Mouse (Mus musculus): ENCODE data around the gene Tmem54. TPM values are rescaled to one million over a fixed set of nuclear protein-coding genes. Genes with fewer than 3 reads are reported as not detected.
A peak's percentile ranks its signal among the peaks of the same experiment; 100 is the strongest.

Gene Tmem54
- polyA plus RNA-seq, 1 experiment, result 0.18 TPM

GRCm38 (mm10) chr4:129120520-129121445, 15.4 kb downstream of the Tmem54 start:
- H3K79me2 ChIP-seq (ENCODE audit: control insufficient read depth, insufficient read depth), result no peaks in the 10 kb centered on the region
- H3ac ChIP-seq (ENCODE audit: control insufficient read depth, insufficient read length, low read depth), result no peak overlapping the region
- H3K79me3 ChIP-seq (ENCODE audit: low read depth), result no peaks in the 10 kb centered on the region
- no peak overlapping the region for H3K4me3 ChIP-seq (ENCODE audit: insufficient read depth, poor library complexity, severe bottlenecking)
- H3K27me3 ChIP-seq (ENCODE audit: control insufficient read depth, insufficient read depth, insufficient read length), result peaks cover 61% of the 10 kb centered on the region
- TF ChIP-seq CTCF (IDR thresholded peaks at IDR 0.05; ENCODE audit: control insufficient read depth, insufficient read depth, insufficient read length), result peak; percentile 38
- no peak for TF ChIP-seq MAX (IDR thresholded peaks at IDR 0.05)
- TF ChIP-seq USF1 (IDR thresholded peaks at IDR 0.05; ENCODE audit: low read depth), result no peak
- TF ChIP-seq FOSL1 (IDR thresholded peaks at IDR 0.05; ENCODE audit: insufficient read depth, low read length, poor library complexity, severe bottlenecking), result no peak
- TF ChIP-seq CEBPB (IDR thresholded peaks at IDR 0.05; ENCODE audit: low read depth), result no peak
- no peaks in the 10 kb centered on the region for H3K36me3 ChIP-seq (ENCODE audit: control insufficient read depth, insufficient read depth)

- no peaks in the 10 kb centered on the region for H3K79me3 ChIP-seq (ENCODE audit: low read depth)
- H3K27me3 ChIP-seq (ENCODE audit: control insufficient read depth, insufficient read depth, insufficient read length), result peaks cover 61% of the 10 kb centered on the region
- H3K4me3 ChIP-seq (ENCODE audit: insufficient read depth, poor library complexity, severe bottlenecking), result no peak within 1 kb of the TSS
- TF ChIP-seq FOSL1 (IDR thresholded peaks at IDR 0.05; ENCODE audit: insufficient read depth, low read length, poor library complexity, severe bottlenecking) (no peak), MAX (IDR thresholded peaks at IDR 0.05) (no peak), MYOD1 (IDR thresholded peaks at IDR 0.05; ENCODE audit: control insufficient read depth, insufficient read length, low read depth) (no peak), CTCF (IDR thresholded peaks at IDR 0.05; ENCODE audit: control insufficient read depth, insufficient read depth, insufficient read length) (no peak), MYOG (IDR thresholded peaks at IDR 0.05; ENCODE audit: control insufficient read depth, extremely low read depth, insufficient read length) (no peak), CEBPB (IDR thresholded peaks at IDR 0.05; ENCODE audit: low read depth) (no peak), USF1 (IDR thresholded peaks at IDR 0.05; ENCODE audit: low read depth) (no peak)
- H3K36me3 ChIP-seq (ENCODE audit: control insufficient read depth, insufficient read depth), result no peaks in the 10 kb centered on the region
- H3ac ChIP-seq (ENCODE audit: control insufficient read depth, insufficient read length, low read depth), result no peak within 1 kb of the TSS
- H3K79me2 ChIP-seq (ENCODE audit: control insufficient read depth, insufficient read depth), result no peaks in the 10 kb centered on the region
These were observed 16.3 kb downstream of the Tmem54 start, which contains the start of gene Hpca for GRCm38 (mm10) chr4:129121569-129122086. Gene Hpca, minus strand, starts transcription at chr4:129122036.

GRCm38 (mm10) chr4:129122107-129122506, 16.8 kb downstream of the Tmem54 start:
- H3K36me3 ChIP-seq (ENCODE audit: control insufficient read depth, insufficient read depth), result no peaks in the 10 kb centered on the region
- no peak overlapping the region for H3K4me3 ChIP-seq (ENCODE audit: insufficient read depth, poor library complexity, severe bottlenecking)
- H3K79me3 ChIP-seq (ENCODE audit: low read depth), result no peaks in the 10 kb centered on the region
- peaks cover 56% of the 10 kb centered on the region for H3K27me3 ChIP-seq (ENCODE audit: control insufficient read depth, insufficient read depth, insufficient read length)
- H3ac ChIP-seq (ENCODE audit: control insufficient read depth, insufficient read length, low read depth), result no peak overlapping the region
- TF ChIP-seq MYOD1 (IDR thresholded peaks at IDR 0.05; ENCODE audit: control insufficient read depth, insufficient read length, low read depth) (no peak), CTCF (IDR thresholded peaks at IDR 0.05; ENCODE audit: control insufficient read depth, insufficient read depth, insufficient read length) (no peak), MAX (IDR thresholded peaks at IDR 0.05) (no peak), FOSL1 (IDR thresholded peaks at IDR 0.05; ENCODE audit: insufficient read depth, low read length, poor library complexity, severe bottlenecking) (no peak), CEBPB (IDR thresholded peaks at IDR 0.05; ENCODE audit: low read depth) (no peak), USF1 (IDR thresholded peaks at IDR 0.05; ENCODE audit: low read depth) (no peak), MYOG (IDR thresholded peaks at IDR 0.05; ENCODE audit: control insufficient read depth, extremely low read depth, insufficient read length) (no peak)
- H3K79me2 ChIP-seq (ENCODE audit: control insufficient read depth, insufficient read depth), result no peaks in the 10 kb centered on the region

- H3K36me3 ChIP-seq (ENCODE audit: control insufficient read depth, insufficient read depth), result no peaks in the 10 kb centered on the region
- H3K79me3 ChIP-seq (ENCODE audit: low read depth), result no peaks in the 10 kb centered on the region
- no peak overlapping the region for H3K4me3 ChIP-seq (ENCODE audit: insufficient read depth, poor library complexity, severe bottlenecking)
- peaks cover 50% of the 10 kb centered on the region for H3K27me3 ChIP-seq (ENCODE audit: control insufficient read depth, insufficient read depth, insufficient read length)
- no peak overlapping the region for H3ac ChIP-seq (ENCODE audit: control insufficient read depth, insufficient read length, low read depth)
- H3K79me2 ChIP-seq (ENCODE audit: control insufficient read depth, insufficient read depth), result no peaks in the 10 kb centered on the region
- TF ChIP-seq CTCF (IDR thresholded peaks at IDR 0.05; ENCODE audit: control insufficient read depth, insufficient read depth, insufficient read length) (no peak), FOSL1 (IDR thresholded peaks at IDR 0.05; ENCODE audit: insufficient read depth, low read length, poor library complexity, severe bottlenecking) (no peak)
These were observed 17.4 kb downstream of the Tmem54 start for GRCm38 (mm10) chr4:129122719-129123118.

- no peaks in the 10 kb centered on the region for H3K36me3 ChIP-seq (ENCODE audit: control insufficient read depth, insufficient read depth)
- TF ChIP-seq MYOG (IDR thresholded peaks at IDR 0.05; ENCODE audit: control insufficient read depth, extremely low read depth, insufficient read length), result no peak
- no peak for TF ChIP-seq MAX (IDR thresholded peaks at IDR 0.05)
- no peak for TF ChIP-seq MYOD1 (IDR thresholded peaks at IDR 0.05; ENCODE audit: control insufficient read depth, insufficient read length, low read depth)
- TF ChIP-seq CEBPB (IDR thresholded peaks at IDR 0.05; ENCODE audit: low read depth), result no peak
- TF ChIP-seq FOSL1 (IDR thresholded peaks at IDR 0.05; ENCODE audit: insufficient read depth, low read length, poor library complexity, severe bottlenecking), result no peak
- TF ChIP-seq CTCF (IDR thresholded peaks at IDR 0.05; ENCODE audit: control insufficient read depth, insufficient read depth, insufficient read length), result no peak
- no peak for TF ChIP-seq USF1 (IDR thresholded peaks at IDR 0.05; ENCODE audit: low read depth)
- no peak overlapping the region for H3ac ChIP-seq (ENCODE audit: control insufficient read depth, insufficient read length, low read depth)
- H3K79me2 ChIP-seq (ENCODE audit: control insufficient read depth, insufficient read depth), result no peaks in the 10 kb centered on the region
- no peak overlapping the region for H3K4me3 ChIP-seq (ENCODE audit: insufficient read depth, poor library complexity, severe bottlenecking)
- H3K79me3 ChIP-seq (ENCODE audit: low read depth), result no peaks in the 10 kb centered on the region
- H3K27me3 ChIP-seq (ENCODE audit: control insufficient read depth, insufficient read depth, insufficient read length), result peaks cover 34% of the 10 kb centered on the region
These were observed 19.4 kb downstream of the Tmem54 start for GRCm38 (mm10) chr4:129124652-129125146.
